Mouse (Mus musculus) B cell, adult 2 months (primary cell): Measurements from ENCODE around the gene Rnf43.

ENCODE experiments used
- DNase-seq, 2 experiments: peaks; one replicate each; pipeline ENCODE4 v3.0.0; 2022

Gene Rnf43

DNA sequence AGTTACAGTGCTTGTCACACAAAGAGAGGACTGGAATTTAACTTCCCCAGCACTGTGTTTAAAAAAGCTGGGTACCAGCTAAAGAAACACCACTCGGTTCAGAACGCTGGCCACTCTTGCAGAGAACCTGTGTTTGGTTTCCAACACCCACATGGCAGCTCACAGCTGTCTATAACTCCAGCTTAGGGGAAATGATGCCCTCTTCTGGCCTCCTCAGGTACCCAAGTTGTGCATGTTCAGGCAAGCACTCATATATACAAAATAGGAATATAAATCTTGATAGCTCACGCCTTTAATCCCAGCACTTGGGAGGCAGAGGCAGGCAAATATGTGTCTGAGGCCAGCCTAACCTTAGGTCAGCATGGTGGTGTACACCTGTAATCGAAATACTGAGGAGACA is 53.5 kb downstream of the Rnf43 start:
- DNase-seq: no peak

DNA sequence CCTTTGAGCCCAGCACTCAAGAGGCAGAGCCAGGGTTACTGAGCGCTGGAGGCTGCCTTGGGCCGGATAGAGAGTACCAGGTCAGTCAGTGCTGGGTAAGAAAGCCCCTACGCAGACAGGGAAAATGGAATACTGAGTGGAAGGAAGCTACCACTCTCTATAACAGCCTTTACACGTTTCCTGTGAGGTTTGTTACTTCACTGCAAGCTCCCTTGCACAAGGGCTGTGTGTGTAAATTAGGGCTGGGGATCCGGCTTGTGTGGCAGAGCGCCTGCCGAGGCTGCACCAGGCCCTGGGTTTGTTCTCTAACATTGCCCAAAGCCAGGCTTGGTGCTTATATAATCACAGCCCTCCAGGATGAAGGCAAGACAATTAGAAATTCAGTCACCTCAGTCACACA is 57.0 kb downstream of the Rnf43 start:
- no peak for DNase-seq

DNA sequence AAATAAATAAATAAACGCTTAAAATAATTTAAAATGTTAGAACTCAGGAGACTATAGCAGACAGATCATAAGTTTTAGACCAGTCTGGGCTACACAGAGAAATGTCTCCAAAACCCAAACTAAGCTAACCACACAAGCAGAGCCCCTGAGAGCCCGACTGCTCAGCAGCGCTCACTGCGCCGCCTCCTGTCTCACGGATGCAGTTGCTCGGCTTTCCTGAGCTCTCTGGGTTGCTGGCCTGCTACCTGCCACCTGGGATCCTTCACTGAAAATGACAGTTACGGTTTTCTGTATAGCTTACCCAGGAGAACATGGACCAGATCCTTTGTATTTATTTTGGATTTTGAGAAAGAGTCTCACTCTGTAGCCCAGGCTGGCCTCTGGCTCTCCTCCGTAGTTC is 57.8 kb downstream of the Rnf43 start:
- peak; percentile 16 to 17 for DNase-seq

DNA sequence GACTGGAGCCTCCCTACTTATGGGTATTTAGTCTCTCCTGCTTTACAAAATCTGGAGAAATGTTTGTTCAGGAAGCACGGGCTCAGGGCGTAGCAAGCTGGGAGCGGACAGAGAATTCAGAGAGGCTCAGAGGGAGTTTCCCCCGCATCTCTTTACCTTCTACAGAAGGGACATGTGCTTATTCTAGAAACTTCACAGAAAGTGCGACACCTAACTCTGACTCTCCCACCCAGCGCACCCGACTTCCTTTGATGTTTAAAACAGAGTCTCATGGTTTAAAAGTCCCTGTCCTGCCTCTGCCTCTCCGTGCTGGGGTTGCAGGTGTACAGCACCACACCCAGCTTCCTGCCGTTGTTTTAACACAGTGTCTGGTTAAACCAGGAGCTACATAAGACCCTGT is 58.3 kb downstream of the Rnf43 start:
- DNase-seq: peak; percentile 13 to 26

DNA sequence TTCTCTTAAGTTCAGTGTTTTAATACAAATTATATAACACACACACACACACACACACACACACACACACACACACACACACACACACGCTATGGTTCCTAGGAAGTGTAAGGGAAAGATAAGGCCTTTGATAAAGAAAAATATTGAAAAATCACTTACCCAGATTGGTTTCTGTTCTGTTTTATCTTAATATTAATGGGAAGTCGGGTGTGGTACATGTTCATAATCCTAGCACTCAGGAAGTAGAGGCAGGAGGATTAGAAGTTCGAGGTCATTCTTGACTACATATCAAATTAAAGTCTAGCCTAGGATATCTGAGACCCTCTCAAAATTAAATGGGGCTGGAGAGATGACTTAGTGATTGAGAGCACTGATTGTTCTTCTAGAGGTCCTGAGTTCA is 59.6 kb downstream of the Rnf43 start:
- DNase-seq: no peak

DNA sequence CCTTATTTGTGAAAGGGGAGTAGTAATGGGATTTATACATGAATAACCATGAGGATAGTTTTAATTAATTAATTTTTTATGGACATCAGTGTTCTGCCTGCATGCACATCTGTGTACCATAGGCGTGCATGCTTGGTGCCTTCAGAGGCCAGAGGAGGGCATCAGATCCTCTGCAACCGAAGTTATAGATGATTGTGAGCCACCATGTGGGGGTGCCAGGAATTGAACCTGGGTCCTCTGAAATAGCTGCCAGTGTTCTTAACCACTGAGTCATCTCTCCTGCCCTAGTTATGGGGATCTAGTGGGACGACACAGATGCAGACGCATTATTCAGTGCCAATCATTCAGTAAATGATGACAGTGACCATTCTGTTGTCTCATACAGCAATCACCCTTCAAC is 60.4 kb downstream of the Rnf43 start:
- no peak for DNase-seq

DNA sequence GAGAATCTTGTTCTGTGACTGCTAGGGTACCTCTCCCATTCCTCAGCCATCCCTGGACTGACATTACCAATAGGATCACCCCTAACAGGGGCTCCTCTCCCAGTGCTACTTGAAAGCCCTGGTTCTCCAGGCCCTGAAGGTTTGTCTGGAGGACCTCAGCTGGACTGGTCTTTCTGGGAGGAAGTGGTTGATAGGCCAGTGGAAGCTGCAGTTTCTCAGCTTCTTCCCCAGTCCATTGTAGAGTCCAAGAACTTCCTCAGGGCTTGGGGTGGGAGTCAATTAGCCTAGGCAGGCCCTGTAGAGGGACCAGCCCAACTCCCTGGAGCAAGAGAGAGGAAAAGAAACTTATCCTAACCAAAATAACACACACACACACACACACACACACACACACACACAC is 63.0 kb downstream of the Rnf43 start:
- no peak for DNase-seq

DNA sequence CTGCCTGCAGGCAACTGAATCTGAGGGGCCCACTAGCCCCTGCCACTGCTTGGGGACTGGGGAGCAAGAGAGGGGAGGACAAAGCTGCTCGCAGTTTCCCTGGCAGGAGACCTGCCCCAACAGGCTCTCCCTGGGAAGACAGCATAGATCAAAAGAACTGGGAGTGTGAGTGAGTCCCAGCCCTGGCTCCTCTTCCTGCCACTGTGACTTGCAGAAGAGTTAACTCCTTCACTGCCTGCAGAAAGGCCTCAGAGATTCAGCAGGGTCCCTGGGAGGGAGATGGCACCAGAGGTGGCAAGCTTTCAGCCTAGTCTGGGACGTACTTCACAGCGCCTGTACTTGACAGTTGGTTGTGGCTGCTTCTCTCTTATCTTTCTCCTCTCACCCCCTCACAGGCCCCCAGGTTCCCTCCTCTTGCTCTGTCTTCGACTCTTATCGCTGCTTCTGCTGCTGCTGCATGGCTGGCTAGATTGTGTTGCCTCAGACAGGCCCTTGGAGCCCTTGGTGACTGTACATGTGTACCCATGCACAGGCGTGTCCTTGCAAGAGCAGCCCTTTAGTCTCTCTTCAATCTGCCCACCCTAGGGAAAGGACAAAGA is 63.5 kb downstream of the Rnf43 start:
- DNase-seq: no peak

DNA sequence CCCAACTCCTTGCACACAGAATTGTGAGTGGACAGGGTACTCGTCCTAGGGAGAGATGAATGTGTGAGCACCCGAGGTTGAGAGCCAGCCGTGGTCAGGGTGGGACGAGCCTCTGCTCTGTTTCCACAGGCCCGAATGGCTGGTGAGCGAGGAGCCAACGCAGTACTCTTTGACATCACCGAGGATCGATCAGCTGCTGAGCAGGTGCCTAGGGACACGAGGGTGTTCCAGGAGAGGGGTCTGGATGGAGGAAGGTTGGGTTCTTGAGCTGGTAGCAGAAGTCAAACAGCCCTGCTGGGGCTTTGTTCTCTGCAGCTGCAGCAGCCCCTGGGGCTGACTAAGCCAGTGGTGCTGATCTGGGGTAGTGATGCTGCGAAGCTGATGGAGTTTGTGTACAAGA is 64.5 kb downstream of the Rnf43 start:
- no peak for DNase-seq

DNA sequence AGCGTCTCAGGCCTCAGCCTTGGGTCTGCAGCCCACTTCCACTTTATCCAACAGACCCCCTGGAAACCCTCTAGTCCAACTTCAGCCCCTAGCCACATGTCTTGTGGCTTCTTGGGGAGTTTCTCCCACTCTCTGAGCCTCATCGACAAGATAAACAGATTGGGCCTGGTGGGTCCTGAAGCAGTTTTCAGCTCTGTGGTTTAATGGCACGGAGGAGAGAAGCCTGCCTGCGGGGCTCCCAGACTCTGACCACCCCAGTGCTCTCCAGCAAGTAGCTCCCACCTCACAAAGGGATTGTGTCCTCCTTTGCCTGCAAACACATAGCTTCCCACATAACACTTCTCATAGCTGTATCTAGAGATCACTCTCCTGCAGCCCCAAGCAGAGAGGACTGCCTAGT is 64.9 kb downstream of the Rnf43 start:
- DNase-seq: no peak

DNA sequence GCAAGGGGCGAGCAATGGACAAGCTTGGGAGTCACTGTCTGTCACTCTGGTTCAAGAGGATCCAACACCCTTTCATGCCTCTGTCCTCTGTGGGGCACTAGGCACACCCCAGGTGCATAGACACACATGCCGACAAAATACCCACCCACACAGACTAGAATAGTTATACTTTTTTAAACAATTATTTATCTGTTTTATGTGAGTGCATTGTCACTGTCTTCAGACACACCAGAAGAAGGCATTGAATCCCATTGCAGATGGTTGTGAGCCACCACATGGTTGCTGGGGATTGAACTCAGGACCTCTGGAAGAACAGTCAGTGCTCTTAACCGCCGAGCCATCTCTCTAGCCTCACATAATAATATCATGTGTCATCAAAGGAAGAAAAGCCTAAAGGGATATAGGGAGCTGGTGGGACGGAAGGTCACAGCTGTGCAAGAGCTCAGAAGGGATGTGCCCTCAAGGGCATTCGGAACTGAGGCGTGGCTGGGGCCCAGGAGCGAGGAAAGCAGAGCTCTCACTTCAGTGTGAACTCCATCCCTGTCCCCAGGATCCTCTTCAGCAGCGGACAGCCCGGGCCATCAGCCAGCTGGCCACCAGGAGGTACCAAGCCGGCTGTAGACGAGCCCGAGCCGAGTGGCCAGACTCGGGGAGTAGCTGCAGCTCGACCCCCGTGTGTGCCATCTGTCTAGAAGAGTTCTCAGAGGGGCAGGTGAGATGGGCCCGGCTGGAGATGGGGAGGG is 66.5 kb downstream of the Rnf43 start:
- no peak for DNase-seq

DNA sequence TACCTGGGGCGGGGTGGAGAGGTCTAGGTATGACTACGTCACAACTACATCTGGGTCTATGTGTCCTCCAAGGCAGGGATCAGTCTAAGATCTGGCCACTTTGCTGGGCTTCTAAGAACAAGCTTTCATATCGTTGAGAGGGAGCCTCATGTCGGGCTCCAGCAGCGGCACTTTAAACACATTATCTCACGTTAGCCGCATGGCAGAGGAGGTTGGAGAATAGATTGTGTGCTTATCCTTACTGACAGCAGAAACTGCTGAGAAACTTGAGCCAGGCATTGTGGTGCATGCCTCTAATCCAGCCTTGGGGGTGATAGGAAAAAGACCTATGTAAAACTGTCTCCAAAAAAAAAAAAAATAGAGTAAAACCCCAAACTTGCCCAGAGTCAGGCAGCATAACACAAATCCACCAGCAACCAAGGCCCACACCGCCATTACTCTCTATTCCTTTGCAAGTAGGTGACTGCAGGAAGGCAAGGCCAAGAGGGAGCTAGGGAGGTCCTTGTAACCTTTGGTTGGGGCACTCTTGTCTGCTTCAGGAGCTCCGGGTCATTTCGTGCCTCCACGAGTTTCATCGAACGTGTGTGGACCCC is 67.2 kb downstream of the Rnf43 start:
- DNase-seq: no peak

DNA sequence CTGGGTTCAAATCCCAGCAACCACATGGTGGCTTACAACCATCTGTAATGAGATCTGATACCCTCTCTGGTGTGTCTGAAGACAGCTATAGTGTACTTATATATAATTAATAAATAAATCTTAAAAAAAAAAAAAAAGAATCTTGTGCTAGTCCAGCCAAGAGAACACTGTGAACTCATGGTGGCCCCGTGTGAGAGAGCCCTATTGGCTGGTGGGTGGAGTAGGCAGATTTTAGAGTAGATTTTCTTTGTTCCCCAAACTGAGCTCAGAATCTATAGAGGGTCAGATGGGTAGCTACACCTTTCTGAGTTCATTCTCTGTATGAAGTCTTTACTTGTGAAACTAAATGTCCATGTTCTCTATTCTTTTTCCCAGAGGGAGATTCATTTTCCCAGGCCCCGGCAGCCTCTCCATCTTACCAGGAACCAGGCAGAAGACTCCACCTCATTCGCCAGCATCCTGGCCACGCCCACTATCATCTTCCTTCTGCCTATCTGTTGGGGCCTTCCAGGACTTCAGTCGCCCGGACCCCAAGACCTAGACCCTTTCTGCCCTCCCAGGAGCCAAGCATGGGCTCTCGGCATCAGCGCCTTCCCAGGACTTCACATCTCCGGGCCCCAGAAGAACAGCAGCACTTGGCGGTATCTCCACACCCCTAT is 68.3 kb downstream of the Rnf43 start:
- DNase-seq: no peak

DNA sequence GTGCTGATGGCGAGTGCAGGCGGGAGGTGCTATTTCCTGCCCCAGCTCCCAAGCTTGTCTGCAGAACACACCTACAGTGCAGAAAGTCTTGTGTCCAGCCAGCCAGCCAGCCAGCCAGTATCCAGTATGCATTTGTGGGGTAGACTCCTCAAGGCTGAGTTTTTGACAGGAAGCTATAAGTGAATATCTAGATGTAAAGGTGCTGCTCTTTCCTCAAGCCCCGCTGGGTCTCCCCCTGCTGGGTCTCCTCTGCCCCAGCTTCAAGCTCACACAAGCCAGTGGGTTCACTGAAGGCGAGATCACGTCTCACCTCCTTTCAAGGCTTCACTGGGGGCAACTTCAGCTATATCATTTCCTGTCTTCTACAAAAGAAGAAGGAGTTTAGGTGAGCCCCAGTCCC is 71.8 kb downstream of the Rnf43 start:
- peak; percentile 25 to 33 for DNase-seq

DNA sequence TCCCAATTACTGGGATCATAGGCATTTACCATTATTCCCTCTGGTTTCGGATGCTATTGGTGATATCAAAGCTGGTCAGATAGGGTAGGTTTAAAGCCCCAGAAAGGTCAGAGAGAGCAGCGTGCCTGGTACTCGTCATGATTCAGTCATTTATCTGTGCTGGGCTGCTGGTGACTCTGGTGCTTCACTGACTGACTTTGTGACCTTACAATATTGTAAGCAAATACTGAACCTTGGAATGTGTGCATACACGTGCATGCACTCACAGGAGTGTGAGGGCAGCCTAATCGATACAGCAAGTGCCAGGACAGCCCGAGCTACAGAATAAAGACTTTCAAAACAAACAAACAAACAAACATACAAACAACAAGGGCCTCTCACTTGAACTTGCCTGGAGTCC is 73.2 kb downstream of the Rnf43 start:
- DNase-seq: no peak

DNA sequence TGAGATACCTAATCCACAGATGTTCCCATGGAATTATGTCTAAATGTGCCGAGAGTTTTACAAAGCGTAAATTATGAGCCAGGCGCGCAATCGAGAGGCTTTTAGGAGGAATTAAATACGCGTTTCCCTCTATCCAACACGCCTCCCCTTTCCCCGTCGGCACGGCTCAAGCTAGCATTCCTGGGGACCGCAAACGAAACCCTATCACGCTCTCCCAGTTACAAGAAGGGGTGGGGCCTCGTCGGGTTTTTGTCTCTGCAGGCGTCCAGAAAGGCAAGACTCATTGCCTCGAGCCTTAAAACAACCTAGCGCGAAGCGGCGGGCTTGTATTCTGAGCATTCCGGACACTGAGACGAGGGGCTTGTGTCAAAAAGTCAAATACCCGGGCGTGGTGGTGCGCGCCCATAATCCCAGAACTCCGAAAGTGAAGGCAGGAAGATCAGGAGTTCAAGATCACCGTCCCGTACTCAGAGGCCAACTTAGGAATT is 74.2 kb downstream of the Rnf43 start:
- peak; percentile 57 to 59 for DNase-seq

DNA sequence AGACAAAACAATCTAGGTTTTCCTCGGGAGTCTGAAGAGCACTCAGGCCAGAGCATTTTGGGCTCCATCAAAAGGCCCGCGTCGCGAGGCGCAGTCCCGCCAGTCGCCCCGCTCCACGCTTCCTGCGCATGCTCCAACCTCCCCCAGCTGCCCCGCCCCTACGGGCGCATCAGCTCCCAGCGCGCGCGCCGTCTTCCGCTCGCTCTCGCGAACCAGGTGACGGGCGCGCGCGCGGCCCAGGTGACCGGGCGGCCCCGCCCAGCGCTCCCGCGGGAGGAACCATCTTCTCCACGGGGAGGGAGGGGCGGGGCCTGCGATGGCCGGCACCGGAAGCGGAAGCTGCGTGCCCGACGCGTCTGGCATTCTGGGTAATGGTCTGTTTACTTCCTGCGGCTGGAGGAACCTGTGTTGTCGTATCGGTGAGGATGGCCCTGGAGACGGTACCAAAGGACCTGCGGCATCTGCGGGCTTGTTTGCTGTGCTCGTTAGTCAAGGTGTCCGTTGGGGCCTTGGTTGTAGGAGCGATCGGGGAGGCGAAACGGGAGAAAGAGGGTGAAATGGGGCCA is 74.7 kb downstream of the Rnf43 start, which contains the start of gene Supt4a:
Gene Supt4a (plus strand): TSS at position 378 of the 566 bp plus-strand sequence.
- DNase-seq: peak; percentile 99

DNA sequence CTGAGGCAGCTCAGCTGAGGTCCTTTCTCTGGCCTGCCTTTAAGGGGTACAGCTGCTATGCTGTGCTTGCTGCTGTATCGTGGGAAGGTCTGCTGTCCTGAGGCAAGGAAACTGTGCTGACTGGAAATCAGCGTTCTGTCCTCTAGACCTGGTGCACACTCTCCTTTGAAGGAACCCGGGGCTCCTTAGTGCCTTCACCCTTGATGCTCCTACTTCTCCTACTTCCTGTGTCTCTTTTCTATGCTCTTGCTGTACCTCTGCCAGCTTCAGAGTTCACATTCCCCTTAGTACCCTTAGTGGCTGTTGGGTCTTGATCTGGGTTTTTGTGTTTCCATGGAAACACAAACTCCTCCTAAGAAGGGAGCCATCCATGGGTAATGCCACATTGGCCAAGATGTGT is 81.2 kb downstream of the Rnf43 start:
- DNase-seq: no peak

DNA sequence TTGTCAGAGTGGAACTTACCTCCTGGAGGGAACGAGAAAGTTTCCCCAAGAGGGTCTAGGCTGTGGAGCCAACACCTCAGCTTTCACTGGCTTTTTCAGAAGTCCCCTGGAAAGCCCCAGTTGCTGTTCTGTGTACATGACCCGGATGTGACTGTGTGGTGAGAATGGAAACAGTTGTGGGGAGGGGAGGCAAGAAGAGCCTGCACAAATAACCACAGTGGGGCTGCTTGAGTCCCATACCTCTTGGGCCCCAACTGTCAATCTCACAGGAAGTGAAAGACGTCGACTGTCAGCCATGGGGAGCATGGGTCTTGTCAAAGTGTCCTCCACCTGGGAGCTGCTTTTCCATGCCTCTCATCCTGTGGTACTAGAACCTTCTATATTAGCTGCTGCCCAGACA is 82.4 kb downstream of the Rnf43 start:
- DNase-seq: peak; percentile 75 to 79

DNA sequence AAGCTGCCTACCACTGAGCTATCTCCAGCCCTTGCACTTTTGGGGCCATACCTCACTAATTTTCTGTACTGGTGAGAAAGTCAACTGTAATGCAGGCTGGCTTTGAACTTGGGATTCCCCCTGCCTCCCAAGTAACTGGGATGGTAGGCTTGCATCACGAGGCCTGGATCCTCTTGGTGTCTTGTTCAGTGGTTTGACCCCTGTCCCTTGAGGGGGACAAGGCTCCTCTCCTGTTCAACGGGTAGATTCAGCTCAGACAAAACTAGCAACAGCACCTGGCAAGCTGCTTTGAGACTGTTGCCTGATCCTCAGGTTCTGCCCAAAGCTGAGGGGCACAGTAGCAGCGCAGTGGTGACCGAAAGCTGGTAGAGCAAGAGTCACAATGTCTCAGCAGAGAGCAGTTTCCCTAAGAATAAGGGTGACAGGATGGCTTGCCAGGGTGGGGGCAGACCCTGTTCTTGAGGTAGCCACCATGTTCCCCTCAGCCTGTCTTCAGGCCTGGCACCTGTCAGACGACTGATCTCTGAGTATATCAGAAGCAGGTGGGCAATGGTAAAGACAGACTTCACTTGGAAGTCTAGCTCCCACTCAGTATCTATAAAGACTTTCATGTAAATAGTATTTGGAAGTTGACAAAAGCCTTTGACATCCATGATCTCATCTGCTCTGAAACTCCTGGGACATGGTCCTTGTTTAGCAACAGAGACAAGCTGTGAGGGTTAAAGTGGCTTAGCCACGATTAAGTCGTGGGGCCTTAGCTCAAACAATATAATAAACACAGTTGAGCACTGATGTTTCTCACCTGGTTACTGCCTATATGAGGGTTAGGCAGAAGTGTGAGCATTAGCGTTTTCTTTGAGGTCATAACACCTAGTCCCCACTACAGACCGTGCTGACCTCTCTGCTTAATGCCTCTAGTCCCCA is 83.4 kb downstream of the Rnf43 start:
- DNase-seq: peak in 1 of 2 experiments; percentile 19

DNA sequence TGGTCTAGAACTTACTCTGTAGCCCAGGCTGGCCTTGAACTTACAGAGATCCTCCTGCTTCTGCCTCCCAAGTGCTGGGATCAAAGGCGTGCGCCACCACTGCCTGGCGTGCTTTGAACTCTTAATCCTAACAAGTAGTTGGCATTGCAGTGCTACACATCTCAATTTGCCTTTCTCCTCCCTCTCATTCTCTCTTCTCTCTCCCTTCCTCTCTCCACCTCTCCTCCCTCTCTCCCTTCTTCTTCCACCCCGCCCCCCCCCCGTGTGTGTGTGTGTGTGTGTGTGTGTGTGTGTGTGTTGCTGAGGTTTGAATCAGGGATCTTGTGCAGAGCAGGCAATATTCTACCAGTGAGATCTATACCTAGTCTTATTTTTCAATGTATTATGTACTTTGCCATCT is 84.8 kb downstream of the Rnf43 start:
- no peak for DNase-seq

DNA sequence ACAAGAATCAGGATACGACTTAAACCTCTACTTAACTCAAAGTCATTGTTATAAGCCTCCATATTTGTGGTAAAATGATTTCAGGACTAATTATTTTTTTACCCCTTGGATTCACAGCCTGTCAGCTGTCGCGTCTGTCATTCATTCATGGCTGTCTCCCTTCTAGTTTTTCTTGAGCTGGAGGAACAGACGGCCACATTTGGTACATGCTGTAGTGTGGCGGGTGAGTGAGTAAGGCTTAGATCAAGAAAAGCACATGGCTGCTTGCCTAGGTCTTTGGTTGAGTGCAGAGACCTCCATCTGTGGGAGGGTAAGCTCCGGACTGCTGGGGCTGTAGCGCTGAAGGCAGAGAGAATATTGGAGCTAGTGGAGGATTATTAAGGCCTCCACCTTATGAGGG is 85.2 kb downstream of the Rnf43 start:
- DNase-seq: no peak
